Mouse (Mus musculus) spleen, adult 2 months (tissue): ENCODE data around the gene Pepd.

ENCODE experiments used
- CTCF ChIP-seq: fragments of 200-500 bp; IDR thresholded peaks from 2 replicates; pipeline ENCODE4 v1.5.1; 2011; ENCODE audit warnings: mild to moderate bottlenecking, inconsistent platforms; ENCODE audit not compliant: insufficient read depth, insufficient read length, insufficient replicate concordance; ENCODE audit errors: extremely low read depth
- POLR2A ChIP-seq: fragments of 200-500 bp; IDR thresholded peaks from 2 replicates; pipeline ENCODE4 v1.6.1; 2011; ENCODE audit warnings: low read depth, low read length, inconsistent platforms

DNA sequence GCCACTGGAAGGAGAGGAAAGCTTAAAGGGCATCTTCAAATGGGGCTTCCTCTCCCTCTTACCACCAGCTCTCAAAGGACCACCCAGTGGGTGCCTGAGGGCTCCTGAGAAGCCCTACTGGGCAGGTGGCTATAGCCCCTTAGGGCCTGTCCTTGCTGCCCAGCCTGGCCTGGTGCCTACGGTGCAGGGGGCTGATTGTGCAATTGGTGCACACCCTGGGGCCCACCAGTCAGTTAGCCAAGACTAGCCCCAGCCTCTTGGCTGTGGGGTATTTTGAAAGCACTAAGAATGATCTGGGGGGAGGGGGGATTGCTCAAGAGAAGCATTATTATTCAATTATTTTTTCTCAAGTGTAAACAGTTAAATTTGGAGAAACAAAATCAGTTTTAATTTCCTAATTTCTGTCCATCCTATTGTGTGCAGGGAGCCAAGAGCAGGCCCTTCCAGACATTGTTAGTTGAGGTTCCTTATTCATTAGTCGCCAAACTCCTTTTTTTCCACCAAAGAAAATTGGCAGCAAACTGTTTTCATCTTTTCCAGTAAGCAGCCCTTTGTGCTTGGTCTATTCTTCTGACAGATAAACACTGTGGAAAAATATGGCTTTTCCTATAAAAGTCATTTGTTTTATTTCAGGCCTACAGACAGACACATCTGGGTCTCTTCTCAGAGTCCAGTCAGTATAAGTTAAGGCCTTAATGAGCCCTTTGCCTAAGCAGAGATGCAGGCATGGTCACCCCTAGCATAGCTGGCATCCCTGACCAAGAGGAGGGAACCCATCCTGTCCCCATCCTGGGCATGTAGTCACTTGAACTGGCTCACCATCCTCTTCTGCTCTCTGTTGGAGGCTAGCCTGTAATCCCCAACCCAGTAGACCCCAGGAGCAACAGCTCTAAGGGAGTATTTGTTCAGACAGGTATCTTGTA is 129.4 kb downstream of the Pepd start:
- TF ChIP-seq CTCF, result no peak
- no peak for TF ChIP-seq POLR2A
